Mouse (Mus musculus) right cerebral cortex, adult 18-20 months (tissue): ENCODE measurements around the gene C1qtnf7.

Experiments
- DNase-seq: peaks from one replicate; pipeline ENCODE4 v3.0.0; 2022; ENCODE audit warnings: mixed read lengths

Gene C1qtnf7

DNA sequence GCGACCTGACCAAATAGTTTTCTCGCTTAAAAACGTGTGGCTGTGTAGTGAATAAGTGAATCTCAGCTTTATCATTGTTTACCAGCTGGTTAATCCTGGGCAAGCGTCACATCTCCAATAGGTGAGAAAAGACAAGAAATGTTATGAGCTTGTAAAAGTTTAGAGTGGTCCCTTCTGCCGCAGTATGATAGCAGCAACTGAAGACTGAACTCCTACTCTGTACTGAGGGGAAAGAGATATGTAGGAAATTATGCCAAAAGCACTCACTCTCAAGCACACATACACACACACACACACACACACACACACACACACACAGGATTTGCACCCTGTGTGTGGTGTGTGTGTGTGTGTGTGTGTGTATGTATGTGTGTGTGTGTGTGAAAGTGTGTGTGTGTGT, 26.2 kb downstream of the C1qtnf7 start:
- no peak for DNase-seq

DNA sequence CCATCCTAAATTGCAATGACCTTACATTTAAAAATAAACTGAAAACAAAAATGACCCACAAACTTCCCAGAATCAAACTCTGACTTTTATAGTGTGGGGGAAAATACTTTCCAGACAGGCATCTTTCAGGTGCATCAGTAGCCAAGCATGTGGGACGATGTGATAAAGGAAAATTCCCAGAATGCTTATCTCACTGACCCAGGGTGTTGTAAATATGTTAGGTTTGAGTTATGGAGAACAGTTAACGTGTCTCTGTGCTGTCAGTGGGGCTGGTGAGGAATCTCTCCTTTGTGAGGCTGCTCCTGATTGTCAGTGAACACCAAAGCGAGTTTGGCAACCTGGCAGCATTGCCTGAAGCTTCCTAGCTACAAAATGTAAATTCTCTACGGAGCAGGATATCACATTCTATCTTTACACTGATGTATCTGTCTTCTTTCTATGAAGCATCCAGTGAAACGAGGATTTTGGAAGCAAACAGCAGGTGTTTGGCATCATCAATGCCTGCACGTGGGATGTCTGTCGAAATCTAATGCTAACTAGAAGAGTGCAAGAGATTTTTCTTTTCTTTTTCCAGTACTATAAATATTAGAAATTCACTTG, 27.0 kb downstream of the C1qtnf7 start:
- peak; percentile 36 for DNase-seq

DNA sequence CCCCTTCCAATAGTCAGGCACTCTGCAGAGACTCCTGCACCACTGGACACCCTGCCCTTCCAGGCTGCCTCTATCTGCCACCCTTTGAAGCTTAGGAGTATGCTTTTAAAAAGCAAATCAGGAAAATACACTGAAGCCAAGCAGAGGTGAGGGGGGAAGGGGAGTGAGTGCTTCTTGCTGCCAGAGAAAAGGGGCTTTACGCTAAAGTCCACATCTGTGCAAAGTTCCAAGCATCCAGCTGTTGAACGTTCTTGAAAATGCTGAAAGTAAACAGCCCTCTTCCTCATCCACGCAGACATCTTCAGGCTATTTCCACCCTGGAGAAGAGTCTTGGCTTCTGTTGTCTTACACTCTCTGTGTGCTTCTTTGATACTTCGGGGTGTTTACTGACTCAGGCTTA, 34.6 kb downstream of the C1qtnf7 start:
- no peak for DNase-seq

DNA sequence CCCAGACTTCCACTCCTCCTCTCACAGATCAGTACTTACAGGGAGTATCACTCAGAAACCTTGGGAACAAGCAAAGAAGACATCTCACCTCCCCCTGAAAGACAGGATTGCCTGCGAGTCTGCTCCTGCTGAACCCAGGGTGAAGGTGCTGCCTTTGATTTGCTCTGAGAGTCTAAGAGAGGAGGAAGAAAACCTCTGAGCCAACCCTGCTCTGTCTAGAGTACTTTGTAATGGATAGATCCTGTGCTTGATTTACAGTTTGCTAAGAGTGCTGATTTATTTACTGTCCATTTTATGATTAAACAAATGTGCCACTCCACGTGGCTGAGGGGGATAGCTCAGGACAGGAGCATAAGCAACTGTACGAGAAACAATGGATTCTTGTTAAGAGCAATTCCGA, 35.1 kb downstream of the C1qtnf7 start:
- no peak for DNase-seq

DNA sequence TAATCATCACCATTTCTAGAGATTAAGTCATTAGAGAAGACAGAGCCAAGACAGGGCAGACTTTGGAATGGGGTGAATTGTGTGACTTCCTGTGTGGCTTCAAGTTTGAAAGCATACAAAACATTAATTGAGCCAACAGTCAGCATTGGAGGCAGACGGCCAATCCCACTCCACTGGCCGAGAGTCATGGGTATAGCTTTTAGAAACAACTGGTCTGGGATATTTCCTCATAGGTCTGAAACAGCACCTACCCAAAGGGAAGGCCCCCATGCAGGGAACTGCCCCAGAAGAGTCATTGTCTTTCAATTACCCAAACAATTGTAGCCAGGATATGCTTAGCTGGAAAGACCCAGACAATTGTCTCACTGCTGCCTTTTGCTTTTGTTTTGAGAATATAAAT, 39.5 kb downstream of the C1qtnf7 start:
- no peak for DNase-seq

DNA sequence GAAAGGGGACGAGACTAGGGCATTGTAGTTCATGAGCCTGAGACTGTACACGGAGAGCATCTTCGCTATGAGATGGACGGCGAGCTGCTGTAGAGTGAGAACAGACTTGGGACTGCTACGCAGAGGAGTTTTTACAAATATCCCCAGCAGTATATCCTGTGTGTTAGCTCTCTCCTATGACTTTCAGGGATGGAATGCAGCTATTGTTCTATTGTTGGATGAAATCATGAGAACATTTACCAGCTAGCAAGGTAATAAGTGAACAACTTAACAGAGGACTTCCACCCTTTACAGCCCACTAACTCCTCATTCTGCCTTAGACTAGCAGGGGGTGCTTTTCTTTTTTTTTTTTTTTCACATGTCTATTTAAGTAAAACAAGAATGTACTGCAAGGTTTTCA, 40.1 kb downstream of the C1qtnf7 start:
- DNase-seq = no peak

DNA sequence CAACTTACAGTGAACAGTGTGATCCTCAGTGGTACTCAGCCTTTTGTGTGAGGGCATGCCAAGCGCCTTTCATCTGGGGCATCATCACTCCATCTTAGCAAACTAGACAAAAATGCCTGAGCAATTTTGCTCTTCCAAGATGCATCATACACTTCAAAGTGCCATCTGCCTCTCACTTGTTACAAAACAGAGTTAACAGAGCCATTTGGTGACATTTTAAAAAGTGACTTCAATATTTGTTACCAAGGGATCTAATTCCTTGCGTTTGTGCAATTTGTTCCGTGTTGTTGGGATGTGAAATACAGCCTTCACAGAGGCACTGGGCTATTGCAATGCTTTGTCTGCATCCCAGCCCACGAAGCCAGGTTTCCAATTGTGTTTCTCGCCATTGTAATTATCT, 42.1 kb downstream of the C1qtnf7 start:
- no peak for DNase-seq

DNA sequence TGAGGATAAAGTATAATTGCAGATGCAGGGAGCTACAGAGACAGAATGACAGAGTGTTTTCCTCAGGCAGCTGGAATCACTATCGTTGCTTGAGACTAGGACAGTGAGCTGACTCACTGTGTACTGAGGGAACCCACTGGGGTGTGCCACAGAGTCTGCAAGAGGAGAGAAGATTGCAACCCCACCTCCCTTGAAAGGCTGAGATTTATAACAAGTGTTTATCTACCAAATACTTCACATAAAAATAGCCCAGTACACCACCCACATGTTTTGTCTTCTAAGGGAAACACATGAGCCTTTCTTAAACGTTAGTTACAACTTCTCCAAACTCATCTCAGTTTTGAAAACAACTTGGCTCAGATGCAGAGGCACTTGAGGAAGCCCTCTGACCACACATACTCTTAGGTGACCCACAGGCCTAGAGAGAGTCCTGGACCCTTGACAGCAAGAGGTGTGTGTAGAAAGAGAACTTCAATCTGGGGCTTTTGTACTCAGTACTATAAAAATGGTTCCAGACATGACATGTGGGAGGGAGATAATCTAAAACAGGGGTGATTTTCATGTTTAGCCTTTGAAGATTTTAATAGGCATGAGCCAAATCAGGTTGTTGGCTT, 46.4 kb downstream of the C1qtnf7 start:
- peak; percentile 52 for DNase-seq

DNA sequence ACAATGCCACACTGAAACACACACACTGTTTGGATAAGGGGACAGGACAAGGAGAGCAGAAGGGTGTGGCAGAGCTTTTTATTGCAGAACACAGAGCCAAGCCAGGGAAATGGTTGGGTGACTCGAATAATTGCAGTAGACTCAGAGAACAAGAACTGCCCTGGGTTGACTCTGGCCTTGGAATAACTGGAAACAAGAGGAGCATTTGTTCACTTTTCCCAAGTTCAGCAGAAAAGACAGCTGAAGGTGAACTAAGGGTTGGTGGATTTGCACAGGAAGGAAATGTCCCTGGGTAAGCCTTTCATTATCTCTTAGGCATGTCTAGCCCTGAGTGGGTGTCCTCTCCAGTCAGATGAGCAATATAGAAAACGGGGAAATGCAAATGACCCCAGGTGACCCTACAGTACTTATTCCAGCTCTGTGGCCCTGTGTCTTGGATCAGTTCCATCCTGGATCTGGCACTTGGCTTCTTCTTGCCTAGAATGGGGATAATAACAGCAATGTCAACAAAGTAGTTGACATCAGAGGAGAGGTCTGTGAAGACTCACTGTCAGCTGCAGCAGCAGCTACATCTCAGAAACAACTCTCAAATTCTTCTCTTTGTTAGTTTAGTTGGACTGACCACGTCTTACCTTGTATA, 54.5 kb downstream of the C1qtnf7 start:
- no peak for DNase-seq

DNA sequence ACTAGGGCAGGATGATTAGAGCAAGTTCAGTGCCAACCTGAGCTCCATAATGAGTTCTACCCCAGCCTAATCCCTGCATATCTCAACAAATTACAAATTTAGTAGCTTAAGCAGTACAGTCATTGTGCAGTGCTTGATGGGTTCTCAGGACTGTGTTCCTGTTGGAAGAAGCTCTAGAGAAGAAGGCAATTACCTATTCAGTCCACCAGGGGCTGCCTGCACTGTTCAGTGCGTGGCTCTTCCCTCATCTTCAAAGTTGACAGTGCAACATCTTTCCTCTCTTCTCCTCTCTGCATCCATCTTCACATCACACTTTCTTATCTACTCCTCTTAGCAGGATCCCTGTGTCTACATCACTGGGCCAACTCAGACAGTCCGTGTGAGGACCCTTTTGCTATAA, 67.5 kb downstream of the C1qtnf7 start:
- DNase-seq = peak; percentile 33

DNA sequence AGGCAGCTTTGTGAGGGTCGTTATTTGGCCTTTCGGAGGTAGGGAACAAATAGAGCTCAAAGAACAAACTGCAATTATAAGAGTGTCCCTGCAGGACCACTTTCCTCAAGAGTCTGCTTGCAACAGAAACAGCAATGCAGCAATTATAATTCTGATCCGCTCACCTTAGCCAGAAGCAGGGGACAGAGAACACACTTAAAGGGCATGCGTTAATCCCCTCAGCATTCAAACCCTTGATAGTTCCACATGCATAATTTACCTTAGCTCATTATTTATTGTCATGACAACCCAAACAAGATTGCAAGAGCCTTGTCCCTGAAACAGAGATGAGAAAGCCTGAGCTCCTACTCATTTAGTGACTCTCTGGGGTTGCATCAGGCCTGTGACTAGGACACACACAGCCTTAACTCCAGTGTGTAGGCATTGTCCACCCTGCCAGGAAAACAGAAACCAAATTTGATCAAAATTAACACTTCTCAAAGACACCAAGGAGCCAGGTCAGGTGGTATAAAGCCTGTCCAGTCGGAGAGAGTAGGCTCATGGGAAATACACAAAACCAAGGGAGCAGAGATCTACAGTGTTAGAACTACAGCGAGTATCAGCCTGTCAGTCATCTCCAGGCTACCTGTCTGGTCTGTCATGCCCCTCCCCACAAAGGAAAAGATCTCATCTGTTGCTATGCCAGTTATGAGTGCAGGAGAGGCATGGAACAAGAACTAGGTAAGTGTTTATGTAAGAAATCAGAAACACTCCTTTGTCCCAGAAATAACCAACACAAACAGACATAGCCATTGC, 68.2 kb downstream of the C1qtnf7 start:
- DNase-seq = no peak

DNA sequence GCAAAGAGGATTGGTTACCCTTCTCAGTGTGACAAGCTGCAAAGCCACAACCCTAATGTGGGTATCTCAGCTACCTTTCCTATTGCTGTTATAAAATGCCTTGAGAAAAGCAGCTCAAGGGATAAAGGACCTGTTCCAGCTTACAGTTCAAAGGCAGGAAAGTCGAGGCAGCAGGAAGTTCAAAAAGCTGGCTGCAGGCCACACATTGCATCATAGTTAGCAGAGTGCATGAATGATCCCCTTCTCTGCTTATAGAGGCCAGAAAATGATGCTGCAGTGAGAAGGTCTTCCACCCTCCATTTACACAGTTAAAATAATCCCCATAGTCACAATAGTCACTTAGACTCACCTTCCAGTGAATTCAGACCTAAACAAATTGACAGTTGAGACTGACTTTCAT, 69.1 kb downstream of the C1qtnf7 start:
- DNase-seq = no peak

DNA sequence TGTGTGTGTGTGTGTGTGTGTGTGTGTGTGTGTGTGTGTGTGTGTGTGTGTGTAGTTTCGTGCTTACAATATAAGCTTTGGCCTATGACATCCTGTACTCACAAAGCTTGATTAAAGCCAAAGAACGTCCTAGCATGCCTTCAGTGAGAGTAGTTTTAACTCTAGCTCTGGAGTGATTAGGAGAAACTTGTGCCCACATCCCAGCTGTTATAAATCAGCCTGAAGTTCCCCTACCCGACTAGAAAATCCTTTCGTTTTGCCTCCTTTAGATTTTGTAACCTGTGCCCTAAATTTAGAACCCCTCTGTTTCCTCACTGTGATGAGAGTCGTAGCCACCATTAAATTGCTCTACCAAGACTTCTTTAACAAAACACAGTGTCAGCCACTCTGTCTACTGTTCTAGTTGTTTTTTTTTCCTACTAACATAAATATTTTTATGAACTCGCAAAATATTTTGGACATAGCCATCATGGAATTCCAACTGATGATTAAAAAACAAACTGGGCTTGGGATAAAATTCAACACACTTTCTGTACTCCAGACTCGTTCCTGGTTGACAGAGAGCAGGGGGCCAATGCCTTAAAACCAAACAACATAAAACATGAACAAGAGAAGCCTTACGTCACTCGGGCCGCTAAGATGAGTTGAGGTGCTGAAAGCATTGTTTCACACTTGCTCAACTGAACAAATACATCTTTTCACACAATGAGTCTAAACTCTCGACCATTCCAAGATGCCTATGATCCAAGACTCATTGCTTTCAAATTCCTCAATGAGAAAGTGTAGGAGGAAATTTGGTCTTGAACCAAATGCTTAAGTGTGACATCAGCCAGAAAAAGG, 70.3 kb downstream of the C1qtnf7 start:
- DNase-seq = no peak

DNA sequence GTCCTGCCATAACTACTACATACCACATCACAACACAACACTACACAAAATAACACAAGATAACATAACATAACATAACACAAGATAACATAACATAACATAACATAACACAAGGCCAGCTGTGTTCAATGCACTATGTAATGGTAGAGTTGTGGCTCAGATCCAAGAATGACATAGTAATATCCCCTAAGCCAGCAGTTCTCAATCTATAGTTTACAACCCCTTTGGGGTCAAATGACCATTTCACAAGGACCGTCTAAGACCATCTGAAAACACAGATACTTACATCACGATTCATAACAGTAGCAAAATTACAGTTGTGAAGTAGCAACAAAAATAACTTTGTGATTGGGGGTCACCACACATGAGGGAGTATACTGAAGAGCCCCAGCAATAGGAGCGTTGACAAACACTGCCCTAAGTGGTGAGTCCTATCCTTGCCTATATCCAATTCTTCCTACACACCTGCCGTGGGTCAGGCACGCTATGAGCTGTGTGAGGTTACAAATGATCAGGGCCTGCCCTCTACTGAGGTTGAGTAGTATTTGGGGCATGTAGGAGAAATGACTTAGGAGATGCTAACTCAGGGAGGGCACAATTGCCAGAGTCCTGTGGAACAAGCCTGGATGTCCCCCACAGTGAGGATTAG, 73.6 kb downstream of the C1qtnf7 start:
- no peak for DNase-seq

DNA sequence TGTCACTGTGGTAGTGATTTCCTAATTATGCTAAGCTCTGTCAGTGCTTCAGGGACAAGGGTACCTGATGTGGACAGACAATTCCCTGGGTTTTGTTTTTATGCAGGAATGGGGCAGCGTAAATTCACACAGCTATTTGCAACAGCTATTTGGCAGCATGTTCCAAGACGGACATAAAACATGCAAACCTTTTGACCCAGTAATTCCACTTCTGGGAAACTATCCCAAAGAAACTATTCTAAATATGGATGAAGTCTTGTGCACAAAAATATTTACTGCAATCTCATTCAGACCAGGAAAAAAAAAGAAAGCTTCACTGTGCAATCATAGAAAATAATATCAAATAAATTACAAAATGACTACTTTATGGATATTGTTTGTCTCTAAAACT, 74.1 kb downstream of the C1qtnf7 start:
- no peak for DNase-seq

DNA sequence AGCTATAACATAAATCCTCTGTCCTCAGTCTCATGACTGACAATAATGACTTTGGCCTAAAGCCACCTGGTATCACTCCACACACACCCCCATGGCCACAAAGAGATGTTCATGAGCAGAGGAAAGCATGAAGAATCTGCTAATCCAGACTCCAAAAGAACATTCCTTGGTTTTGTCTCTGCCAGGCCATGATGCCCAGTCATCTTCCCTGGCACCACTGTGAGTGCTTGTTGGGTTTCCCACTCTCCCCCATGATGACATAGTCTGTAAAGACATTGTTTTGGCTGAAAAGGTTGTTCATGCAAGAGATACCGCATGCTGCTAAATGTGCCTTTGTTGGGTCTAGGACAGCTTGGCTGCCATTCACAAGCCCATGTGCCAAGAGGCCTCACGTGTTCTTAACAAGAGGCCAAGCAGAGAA, 75.0 kb downstream of the C1qtnf7 start:
- DNase-seq = no peak

DNA sequence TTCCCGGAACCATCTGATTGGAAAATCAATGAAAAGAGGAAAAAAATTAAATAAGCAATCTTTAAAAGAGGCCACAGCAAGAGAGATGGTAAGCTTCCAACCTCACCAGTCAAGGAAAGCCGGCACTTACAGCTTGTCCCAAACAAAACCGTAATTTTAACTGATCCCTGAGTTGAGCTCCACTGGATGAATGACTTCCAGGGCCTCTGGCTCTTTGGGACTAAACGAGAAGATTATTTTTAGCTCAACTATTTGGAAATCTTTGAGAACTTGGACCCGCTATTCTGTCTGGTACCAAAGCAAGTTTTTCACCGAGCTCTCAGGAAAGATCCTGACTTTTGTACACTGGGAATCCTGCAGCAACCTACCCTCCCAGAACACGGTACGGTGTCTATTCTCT, 86.3 kb downstream of the C1qtnf7 start:
- no peak for DNase-seq

DNA sequence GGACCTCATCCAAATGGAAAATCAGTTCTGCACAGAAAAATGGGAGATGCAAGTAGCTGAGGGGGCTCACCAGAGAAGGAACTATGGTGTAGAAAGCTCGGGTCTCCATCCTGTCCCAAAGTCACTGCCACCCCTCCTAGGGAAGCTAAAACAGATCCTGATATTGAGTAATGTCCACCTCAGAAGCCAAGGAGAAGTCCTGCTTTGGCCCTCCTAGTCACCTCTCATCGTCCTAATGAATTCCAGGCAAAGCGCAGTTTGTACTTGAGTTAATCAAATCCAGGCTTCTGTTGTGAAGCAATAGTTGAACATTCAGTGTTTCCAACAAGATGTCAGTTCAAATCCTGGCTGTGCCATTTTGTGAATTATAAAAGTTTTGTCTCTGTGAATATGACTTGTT, 87.2 kb downstream of the C1qtnf7 start:
- no peak for DNase-seq

DNA sequence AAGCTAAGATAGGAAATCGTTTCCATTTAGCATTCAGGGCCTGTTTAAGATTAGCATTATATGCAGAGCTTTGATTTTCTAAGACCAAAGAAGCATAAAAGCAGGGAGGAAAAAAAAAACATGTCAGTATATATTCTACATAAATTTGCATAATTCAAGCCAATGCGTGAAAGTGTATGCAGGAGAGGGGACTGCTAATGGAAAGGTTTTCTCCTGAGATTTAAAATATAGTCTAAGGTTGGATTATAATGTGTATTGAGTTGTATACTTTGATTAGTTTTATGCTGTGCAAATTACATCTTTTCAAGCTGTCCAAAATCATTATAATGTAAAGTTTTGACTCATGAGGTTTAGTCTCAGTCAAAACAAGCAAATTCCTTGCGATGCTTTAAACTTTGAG, 88.2 kb downstream of the C1qtnf7 start:
- no peak for DNase-seq

DNA sequence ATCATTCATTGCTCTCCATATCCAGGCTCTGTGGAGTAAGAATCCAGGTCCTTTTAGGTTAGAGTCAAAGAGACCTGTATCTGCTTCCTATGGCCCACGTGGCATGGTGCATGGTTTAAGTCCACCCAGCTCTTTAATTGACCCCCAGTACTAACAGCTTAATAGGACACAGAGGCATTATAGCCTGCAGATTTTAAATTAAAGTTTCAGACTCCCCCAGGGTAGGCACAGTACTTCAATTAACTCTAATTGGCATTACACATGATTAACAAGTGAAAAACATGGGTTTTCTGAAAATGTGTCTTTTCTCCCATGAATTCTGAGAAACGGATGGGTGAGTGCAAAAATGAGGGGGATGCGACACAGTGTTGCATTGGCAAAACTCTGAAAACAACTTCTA, 92.7 kb downstream of the C1qtnf7 start:
- DNase-seq = no peak

DNA sequence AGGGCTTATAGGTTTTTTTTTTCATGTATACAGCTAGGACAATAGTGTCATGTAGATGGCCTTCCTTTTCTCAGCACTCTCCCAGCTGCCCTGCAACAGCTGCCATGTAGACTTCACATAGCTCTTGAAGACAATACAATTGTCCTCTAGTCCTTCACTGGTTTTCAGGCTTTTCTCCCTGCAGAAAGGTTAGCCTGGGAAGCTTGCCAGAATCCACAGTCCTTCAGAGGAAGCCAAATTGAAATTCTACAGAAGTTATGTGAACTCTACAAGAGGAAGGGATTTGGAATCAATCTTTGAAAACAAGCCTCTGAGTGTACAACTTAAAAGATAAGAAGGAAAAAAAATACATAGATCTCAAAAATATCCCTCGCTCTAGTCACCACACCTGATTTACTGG, 94.4 kb downstream of the C1qtnf7 start:
- DNase-seq = no peak

DNA sequence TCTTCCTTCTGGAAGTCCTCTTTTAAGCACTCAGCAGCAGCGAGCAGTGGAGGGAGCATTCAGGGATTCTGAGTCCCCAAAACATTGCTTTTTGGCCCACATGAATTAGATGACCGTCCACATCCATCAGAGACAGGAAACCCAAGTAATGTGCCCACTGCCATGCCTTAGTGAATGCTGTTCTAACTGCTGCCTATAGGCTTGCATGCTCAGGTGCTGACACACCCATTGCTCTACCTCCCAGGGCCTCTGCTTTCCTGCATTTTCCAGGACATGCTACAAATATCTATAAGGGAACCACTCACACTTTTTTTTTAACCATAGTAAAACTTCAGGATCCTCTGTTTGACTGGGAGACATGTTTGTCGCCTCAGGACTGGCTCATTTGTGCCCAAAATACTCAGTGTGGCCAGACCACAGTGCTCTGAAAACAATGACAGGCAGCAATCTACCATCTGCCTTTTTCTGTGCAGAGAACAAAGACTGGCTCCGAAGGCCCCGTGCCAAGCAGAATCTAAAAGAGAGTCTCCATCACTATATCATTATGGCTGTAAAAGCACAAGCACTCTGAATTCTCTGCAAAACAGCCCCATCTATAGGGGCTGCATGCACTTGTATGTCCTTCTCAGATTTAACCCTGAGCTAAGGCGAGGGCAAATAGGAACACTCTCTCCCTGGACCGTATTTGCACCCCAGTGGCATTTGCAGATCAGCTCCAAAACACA, 106.4 kb downstream of the C1qtnf7 start:
- DNase-seq = no peak
